Mouse (Mus musculus) heart, embryonic 11.5 days (tissue): ENCODE results near the gene Nepn. TPM values are rescaled to one million over a fixed set of nuclear protein-coding genes. Genes with fewer than 3 reads are reported as not detected.

Source experiments
- ATAC-seq: fragments of 200-750 bp; cut with Nextera tagmentation; replicated peaks from 2 replicates; pipeline ENCODE4 v1.8.0; 2017; ENCODE audit warnings: moderate library complexity; ENCODE audit not compliant: insufficient number of reproducible peaks, low FRiP score, low TSS enrichment
- H3K27ac ChIP-seq: fragments of 300-500 bp; sonication (generic); 2 replicates; pipeline ENCODE4 v1.5.1; 2014; ENCODE audit warnings: mild to moderate bottlenecking, low read depth, low read length
- H3K27me3 ChIP-seq: fragments of 300-500 bp; sonication (generic); 2 replicates; pipeline ENCODE4 v1.6.1; 2014; ENCODE audit warnings: mild to moderate bottlenecking, low read length, mixed read lengths; ENCODE audit not compliant: control insufficient read depth, insufficient read depth
- H3K36me3 ChIP-seq: fragments of 300-500 bp; sonication (generic); 2 replicates; pipeline ENCODE4 v1.6.1; 2014; ENCODE audit warnings: mild to moderate bottlenecking, low read length, moderate library complexity, mixed read lengths; ENCODE audit not compliant: control insufficient read depth, insufficient read depth
- H3K4me1 ChIP-seq: fragments of 300-500 bp; sonication (generic); 2 replicates; pipeline ENCODE4 v1.6.1; 2014; ENCODE audit warnings: low read length; ENCODE audit not compliant: control insufficient read depth, insufficient read depth
- H3K4me2 ChIP-seq: fragments of 300-500 bp; sonication (generic); 2 replicates; pipeline ENCODE4 v1.6.1; 2014; ENCODE audit warnings: mild to moderate bottlenecking, moderate library complexity
- H3K4me3 ChIP-seq: fragments of 300-500 bp; sonication (generic); 2 replicates; pipeline ENCODE4 v1.5.1; 2014; ENCODE audit warnings: low read depth, low read length
- H3K9ac ChIP-seq: fragments of 300-500 bp; sonication (generic); 2 replicates; pipeline ENCODE4 v1.6.1; 2014; ENCODE audit warnings: mild to moderate bottlenecking, low read depth, low read length, moderate library complexity
- H3K9me3 ChIP-seq: fragments of 300-500 bp; sonication (generic); replicated peaks from 2 replicates; pipeline ENCODE4 v1.6.1; 2016; ENCODE audit warnings: low read length; ENCODE audit not compliant: control insufficient read depth
- WGBS: fragments of 180-500 bp; shearing (Covaris S2); extraction: QIAGEN DNeasy Blood & Tissue Kit; methylation state at CpG from one replicate; pipeline ENCODE4 v1.1.7; 2014; ENCODE audit not compliant: insufficient replicate concordance; 5-methylcytosine and 5-hydroxymethylcytosine counted together
- polyA plus RNA-seq: library from polyadenylated mRNA; unstranded; fragments of >200 nt; fragmentation: Nextera tagmentation; extraction: Ambion mirVana; gene quantifications from 2 replicates; pipeline ENCODE4 v1.2.1, GENCODE M21; 2014

Nepn gene
- polyA plus RNA-seq, 1 experiment from 2014 or later = 0.16 TPM

DNA sequence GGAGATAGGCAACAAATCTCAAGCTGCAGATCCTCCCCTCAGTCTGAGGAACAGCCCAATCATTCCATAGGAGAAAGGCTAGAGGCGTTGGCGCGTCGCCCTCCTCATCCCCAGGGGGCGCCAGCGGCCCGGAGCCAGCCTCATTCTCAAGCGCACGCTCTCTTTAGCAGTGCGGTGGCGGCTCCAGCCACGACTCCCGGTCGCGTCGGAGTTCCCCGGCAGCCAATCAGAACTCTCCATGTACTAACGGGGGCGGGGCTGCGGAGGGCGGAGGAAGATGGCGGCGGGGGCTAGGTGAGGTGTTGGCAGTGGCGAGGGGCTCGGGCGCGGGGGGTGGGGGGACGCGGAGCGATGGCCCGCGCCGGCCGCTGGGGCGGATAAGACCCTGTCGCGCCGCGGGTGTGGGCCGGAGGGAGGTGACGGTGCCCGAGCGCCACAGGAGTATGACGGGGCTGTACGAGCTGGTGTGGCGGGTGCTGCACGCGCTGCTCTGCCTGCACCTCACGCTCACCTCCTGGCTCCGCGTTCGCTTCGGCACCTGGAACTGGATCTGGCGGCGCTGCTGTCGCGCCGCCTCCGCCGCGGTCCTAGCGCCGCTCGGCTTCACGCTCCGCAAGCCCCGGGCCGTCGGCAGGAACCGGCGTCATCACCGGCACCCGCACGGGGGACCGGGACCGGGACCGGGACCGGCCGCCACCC is 28.7 kb downstream of the Nepn start, which contains the start of gene Nus1:
Gene Nus1 (plus strand): TSS at position 249 of the 699 bp plus-strand sequence.
- Histone ChIP-seq H3K27me3 (no peaks in the 10 kb centered on the region), H3K4me3 (peak within 1 kb of the TSS; percentile 96), H3K4me1 (peaks cover 13% of the 10 kb centered on the region), H3K36me3 (no peaks in the 10 kb centered on the region), H3K4me2 (peak within 1 kb of the TSS; percentile 72), H3K9me3 (no peaks in the 10 kb centered on the region), H3K9ac (peak within 1 kb of the TSS; percentile 95), H3K27ac (peak within 1 kb of the TSS; percentile 84)
- WGBS = under 1% methylated on average over 51 of the region's 79 CpGs
- ATAC-seq = peak; percentile 97

DNA sequence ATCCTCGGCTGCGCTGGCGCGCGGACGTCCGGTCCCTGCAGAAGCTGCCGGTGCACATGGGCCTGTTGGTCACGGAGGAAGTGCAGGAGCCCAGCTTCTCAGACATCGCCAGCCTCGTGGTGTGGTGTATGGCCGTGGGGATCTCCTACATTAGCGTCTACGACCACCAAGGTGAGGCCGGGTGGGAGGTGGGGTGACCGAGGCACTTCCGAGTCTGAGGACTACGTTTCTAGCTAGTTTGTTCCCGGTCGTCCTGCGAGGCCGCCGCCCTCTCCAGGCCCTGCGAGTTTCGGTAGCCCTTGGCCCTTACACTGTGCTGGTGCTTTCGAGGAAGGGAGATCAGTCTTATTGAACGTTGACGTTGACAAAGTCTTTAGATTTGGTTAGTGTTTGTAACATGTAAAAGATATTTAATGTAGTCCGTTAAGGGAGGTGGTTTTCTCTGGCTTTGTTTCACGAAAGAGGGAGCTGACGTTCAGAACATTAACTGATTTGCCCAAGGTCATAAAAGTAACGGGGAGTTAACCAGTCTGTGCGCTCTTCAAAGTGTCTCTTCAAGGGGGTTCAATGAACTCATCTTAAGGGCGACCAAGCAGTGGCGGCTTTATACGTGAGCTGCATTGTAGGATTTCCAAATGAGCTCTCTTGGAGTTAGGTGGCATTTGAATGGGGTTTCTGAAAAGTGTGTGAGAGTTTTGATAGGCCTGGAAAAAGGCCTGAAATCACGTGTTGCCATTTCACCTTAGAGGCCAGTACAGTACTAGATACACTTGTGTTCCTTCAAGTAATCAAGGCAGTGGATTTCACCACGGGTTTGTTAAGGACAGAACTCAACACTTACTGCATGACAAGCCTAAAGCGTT is 29.5 kb downstream of the Nepn start:
- no peaks in the 10 kb centered on the region for H3K9me3 ChIP-seq
- H3K27me3 ChIP-seq = no peaks in the 10 kb centered on the region
- H3K36me3 ChIP-seq = no peaks in the 10 kb centered on the region
- H3K4me3 ChIP-seq = peak overlapping the region; percentile 96
- H3K4me2 ChIP-seq = peak overlapping the region; percentile 72
- H3K9ac ChIP-seq = peak overlapping the region; percentile 95
- ATAC-seq = peak; percentile 64
- WGBS = 2% methylated on average over 39 of the region's 39 CpGs
- H3K4me1 ChIP-seq = peaks cover 13% of the 10 kb centered on the region
- H3K27ac ChIP-seq = peak overlapping the region; percentile 84

DNA sequence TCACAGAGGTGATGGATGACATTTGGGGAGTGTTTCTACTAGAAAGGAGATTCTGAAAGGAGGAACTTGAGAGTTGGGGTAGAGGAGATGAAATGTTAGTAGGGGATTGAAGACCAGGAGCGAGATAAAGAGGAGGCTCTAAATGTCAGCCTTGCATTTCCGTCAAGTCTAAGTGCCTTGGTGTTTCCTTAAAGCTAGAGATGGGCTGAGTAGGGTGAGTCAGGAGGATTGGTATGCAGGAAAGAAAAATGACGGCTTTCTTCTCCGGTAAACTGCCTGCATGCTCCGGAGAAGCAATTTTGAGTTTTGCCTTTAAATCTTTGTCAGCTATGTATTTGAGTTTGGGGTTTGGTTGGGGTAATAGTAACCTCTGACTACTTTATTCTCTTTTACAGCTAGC is 30.2 kb downstream of the Nepn start:
- Histone ChIP-seq H3K36me3 (no peaks in the 10 kb centered on the region), H3K27me3 (no peaks in the 10 kb centered on the region), H3K9me3 (no peaks in the 10 kb centered on the region), H3K9ac (peak overlapping the region; percentile 95), H3K4me3 (peak overlapping the region; percentile 96), H3K4me2 (peak overlapping the region; percentile 72), H3K4me1 (peaks cover 13% of the 10 kb centered on the region), H3K27ac (no peak overlapping the region)
- ATAC-seq = no peak
- WGBS = 34% methylated on average over 5 of the region's 5 CpGs

DNA sequence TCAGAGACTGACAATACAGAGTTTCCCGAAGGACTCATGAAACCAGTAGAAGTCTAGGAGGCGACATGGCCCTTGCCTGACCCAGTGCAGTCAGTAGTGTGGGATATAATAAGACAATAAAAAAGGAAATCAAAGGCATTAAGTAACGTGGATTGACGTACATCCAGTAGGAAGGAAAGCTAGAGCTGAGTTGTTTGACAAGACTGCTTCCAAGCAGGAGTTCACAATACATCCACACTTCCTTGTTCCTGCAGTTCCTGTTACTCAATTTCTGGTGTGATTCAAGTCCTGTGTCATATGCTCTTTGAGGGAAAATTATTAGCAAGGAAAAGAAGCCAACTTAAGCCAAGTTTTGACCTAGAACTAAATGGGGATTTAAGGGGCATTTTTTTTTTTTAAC is 30.6 kb downstream of the Nepn start:
- no peaks in the 10 kb centered on the region for H3K36me3 ChIP-seq
- H3K27me3 ChIP-seq = no peaks in the 10 kb centered on the region
- 86% methylated on average over 4 of the region's 4 CpGs for WGBS
- ATAC-seq = no peak
- H3K4me2 ChIP-seq = peak overlapping the region; percentile 72
- peak overlapping the region; percentile 96; the same call in 1 of the 2 replicates for H3K4me3 ChIP-seq
- H3K27ac ChIP-seq = no peak overlapping the region
- no peaks in the 10 kb centered on the region for H3K9me3 ChIP-seq
- no peak overlapping the region for H3K9ac ChIP-seq
- H3K4me1 ChIP-seq = peaks cover 13% of the 10 kb centered on the region

DNA sequence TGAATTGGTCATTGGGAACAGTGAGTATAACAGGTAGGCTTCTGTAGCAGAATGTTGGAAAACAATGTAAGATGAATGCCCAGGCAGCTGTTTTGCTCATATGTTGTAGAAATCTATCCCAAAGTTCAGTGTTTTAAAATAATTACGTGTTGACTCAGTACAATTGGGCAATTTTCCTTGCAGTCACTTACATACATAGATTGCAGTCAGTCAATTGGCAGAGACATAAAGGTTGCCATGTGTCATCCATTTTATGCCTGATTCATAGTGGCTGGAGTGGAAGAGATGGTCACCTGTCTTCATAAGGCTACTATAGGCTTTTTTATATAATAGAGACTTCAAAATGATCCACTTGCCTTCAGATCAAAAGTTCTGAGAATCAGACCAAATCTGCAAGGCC is 31.8 kb downstream of the Nepn start:
- Histone ChIP-seq H3K4me2 (no peak overlapping the region), H3K9me3 (no peaks in the 10 kb centered on the region), H3K36me3 (no peaks in the 10 kb centered on the region), H3K27me3 (no peaks in the 10 kb centered on the region), H3K4me3 (no peak overlapping the region), H3K4me1 (peaks cover 13% of the 10 kb centered on the region), H3K27ac (no peak overlapping the region), H3K9ac (no peak overlapping the region)
- ATAC-seq = no peak
- WGBS = 85% methylated on average over 1 of the region's 1 CpGs

DNA sequence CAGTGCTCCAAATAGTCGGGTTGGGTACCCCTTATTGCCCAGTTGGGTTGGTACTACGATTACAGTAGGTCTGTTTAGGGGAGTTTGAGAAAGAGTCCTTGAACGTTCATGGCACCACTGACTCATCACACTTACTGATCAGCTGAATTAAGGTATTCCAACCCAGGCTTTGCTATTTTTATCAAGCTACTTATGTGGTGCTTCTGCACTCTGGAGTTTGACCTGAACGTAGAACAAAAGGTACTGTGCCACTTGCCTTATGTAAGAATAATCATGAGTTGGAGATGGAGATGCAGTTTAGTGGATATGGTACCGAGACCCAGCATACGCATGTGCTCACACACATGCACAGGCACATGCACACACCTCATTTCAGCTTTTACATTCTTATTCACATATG is 32.9 kb downstream of the Nepn start:
- H3K4me3 ChIP-seq = no peak overlapping the region
- H3K9me3 ChIP-seq = no peaks in the 10 kb centered on the region
- H3K36me3 ChIP-seq = no peaks in the 10 kb centered on the region
- ATAC-seq = no peak
- H3K4me1 ChIP-seq = peaks cover 13% of the 10 kb centered on the region
- no peaks in the 10 kb centered on the region for H3K27me3 ChIP-seq
- H3K27ac ChIP-seq = no peak overlapping the region
- no peak overlapping the region for H3K9ac ChIP-seq
- H3K4me2 ChIP-seq = no peak overlapping the region
- 81% methylated on average over 6 of the region's 6 CpGs for WGBS

DNA sequence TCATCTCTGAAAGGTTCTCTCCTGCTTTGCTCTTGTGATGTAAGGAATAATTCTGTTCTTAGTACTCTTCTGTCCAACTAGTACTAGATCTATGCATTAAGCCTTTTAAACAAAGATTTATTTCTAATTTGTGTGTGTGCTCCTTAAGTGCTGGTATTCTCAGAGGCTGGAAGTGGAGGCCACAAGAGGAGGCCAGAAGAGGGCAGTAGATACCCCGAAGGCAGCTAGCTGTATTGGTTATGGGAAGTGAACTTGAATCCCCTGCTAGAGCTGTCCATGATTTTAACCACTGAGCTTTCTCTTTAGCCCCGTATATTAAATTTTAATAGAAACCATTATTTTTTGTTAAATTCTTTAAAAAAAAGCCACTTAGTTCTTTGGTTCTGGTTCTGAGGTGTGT is 34.3 kb downstream of the Nepn start:
- no peak overlapping the region for H3K4me2 ChIP-seq
- no peaks in the 10 kb centered on the region for H3K9me3 ChIP-seq
- peaks cover 13% of the 10 kb centered on the region for H3K4me1 ChIP-seq
- no peak overlapping the region for H3K4me3 ChIP-seq
- no peak overlapping the region for H3K27ac ChIP-seq
- H3K27me3 ChIP-seq = no peaks in the 10 kb centered on the region
- no peak overlapping the region for H3K9ac ChIP-seq
- H3K36me3 ChIP-seq = no peaks in the 10 kb centered on the region
- WGBS = 83% methylated on average over 2 of the region's 2 CpGs
- ATAC-seq = no peak

DNA sequence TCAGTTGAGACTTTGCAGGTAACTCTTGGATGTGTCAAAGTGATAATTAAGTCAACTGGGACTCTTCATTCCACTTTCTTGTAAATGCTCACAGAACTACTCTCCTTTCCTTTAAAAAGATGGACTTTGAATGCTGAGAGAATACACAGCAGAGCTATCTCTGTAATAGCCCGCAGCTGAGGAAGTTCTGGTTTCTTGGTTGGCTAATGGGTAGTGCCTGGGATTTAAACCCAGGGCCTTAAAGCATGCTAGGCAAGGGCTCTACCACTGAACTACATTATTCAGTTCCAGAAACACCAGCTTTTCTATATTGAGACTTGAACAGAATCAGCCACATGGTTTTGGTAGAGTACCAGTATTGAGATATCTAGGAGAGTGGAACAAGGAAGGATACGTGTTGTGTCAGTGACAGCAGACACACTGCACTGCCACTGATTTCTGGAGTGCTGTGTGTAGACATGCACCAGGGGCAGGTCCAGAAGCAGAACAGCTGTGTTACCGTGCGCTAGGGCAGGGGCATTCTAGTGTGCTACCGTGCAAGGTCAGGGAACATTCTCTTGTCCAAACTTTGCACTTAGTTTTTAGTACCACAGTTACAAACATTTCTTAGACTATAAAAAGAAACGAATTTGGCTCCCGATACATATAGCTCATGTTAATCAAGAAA is 37.7 kb downstream of the Nepn start:
- 0 out of 2 replicates have a peak, but pooled peaks cover 4% of the 10 kb centered on the region for H3K4me1 ChIP-seq
- no peak overlapping the region for H3K4me3 ChIP-seq
- H3K4me2 ChIP-seq = no peak overlapping the region
- no peak overlapping the region for H3K27ac ChIP-seq
- no peak overlapping the region for H3K9ac ChIP-seq
- WGBS = 80% methylated on average over 7 of the region's 7 CpGs
- no peaks in the 10 kb centered on the region for H3K36me3 ChIP-seq
- no peak for ATAC-seq
- no peaks in the 10 kb centered on the region for H3K27me3 ChIP-seq
- no peaks in the 10 kb centered on the region for H3K9me3 ChIP-seq
